Mouse (Mus musculus): Measurements from ENCODE around the gene Luc7l3. TPM values are rescaled to one million over a fixed set of nuclear protein-coding genes. Genes with fewer than 3 reads are reported as not detected.

Luc7l3 gene
- total RNA-seq, 2 experiments from 2014 or later: 110 to 118 TPM

DNA sequence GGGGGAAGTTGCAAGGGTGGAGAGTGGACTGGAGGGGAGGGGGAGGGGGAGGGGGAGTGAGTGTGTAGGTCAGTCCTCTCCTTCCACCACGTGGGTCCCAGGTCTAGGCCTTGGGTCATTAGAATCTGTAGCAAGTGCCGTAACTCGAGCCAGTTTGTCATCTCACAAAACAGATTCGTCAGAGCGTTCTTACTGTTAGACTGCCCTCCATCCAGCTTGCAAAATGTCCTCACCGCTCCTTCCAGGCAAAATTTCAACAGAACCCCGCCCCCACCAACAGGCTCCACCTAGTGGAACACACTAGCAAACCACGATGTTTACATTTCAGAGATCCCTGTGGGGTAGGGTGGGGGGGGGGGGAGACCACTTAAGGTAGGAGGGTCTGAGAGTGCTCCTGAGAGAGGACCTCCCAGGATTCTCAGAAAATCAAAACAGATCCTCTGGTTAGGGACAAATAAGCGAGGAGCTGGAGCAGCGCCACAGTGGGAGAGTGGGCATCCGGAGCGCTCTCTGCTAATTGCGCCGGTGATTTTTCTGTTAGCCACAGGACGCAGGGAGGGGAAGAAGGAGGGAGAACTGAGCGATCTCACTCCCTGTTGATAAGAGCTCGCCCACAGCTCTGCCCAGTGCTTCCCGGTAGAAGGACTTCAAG lies 56.5 kb downstream of the Luc7l3 start:
- peak in 1 of 2 experiments; percentile 52 for DNase-seq (ENCODE audit: low spot score in 2 of 2)

DNA sequence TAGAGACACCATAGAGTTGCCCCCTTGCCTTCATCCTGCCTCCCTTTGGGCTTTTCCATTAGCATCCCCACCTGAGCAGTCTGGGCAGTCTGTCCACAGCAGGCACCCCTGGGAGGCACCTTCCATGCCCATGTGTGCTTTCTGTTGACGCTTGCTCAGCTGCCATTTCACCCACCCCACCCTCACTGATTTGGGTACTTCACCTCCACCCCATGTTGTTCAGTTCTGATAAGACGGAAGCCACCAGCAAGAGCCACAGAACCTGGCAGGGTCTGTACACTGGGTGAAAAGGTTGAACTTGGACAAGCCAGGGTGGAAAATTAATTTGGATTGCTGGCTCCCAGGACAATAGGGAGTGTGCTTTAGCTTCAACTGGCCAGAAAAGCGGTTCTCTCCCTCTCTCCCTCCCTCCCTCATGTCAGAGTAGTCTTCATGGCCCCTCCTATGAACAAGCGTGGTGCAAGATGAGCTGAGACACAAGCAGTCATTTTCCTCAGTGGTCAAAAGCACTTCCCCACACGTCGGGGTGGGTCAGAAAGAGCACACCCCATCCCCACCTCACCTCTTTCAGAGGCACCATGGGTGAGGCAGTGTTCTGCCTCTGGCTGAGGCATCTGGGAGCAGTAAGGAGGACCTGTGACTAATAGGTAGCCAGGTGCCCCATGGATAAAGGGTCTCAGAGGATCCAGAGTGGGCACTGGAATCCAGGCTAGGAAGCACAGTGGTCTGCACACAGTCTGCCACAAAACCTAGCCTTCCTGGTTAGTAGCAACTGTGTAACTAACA lies 60.0 kb downstream of the Luc7l3 start:
- no peak for DNase-seq (ENCODE audit: low spot score in 2 of 2)

GRCm38 (mm10) chr11:94259814-94260213 lies 62.0 kb downstream of the Luc7l3 start:
- no peak for DNase-seq (ENCODE audit: low spot score in 2 of 2)

DNA sequence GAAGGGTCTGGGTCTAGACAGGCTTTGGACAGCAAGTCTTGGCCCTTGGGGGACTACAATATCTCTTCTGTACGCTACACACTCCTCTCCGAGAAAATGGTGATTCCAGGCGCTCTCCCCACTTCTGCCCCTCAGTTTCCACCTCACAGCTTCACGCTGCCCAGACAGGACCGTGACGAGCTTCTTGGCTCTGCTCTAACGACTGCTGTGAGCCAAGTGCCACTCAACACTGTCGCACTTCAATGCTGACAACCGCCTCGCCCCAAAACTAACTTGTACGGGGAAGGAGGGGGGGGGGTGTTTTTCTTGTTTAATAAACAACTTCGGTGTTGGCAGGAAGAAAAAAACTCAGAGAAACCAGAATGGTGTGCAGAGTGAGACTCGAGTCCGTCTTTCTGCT lies 63.8 kb downstream of the Luc7l3 start:
- no peak for DNase-seq (ENCODE audit: low spot score in 2 of 2)

DNA sequence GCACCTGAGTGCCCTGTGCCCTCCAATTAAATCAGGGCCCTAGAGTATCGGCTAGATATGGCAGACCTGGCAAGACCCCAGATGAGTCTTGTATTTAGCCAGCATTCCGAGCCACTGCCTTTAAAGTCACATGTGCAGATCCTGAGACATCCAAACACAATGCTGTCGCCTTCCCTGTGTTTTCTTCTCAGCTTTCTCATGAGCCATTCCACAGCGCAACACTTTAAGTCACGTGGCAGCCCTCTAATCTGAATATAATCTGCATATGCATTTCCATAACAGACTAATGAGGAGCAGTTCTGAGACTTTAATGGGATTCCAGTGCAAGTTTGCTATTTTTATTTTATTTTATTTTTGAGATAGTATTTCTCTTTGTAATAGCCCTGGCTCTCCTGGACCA lies 66.1 kb downstream of the Luc7l3 start:
- DNase-seq (ENCODE audit: low spot score in 2 of 2): no peak

DNA sequence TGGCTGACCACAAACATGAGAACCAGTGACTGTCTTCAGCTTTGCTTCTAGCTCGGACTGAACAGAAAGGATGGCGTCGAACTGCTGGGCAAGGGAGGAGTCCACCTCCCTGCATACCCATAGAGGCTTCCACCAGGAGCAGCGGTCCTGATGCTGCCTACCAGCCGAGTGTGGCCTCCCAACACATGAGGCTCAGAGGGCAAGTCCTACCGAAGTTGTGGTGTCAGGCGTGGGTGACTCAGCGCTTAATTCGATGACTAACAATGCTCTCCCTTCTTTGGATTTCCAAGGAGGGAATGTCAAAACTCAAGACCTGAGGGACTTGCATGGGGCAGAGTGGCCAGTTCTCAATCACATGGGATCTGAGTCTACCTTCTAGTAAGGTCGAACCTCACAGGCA lies 68.1 kb downstream of the Luc7l3 start:
- DNase-seq (ENCODE audit: low spot score in 2 of 2): no peak

- no peak for DNase-seq (ENCODE audit: low spot score in 2 of 2)
Observed at GRCm38 (mm10) chr11:94253156-94253555, 68.6 kb downstream of the Luc7l3 start.

GRCm38 (mm10) chr11:94246789-94247061 lies 75.1 kb downstream of the Luc7l3 start:
- DNase-seq (ENCODE audit: low spot score in 2 of 2): no peak

DNA sequence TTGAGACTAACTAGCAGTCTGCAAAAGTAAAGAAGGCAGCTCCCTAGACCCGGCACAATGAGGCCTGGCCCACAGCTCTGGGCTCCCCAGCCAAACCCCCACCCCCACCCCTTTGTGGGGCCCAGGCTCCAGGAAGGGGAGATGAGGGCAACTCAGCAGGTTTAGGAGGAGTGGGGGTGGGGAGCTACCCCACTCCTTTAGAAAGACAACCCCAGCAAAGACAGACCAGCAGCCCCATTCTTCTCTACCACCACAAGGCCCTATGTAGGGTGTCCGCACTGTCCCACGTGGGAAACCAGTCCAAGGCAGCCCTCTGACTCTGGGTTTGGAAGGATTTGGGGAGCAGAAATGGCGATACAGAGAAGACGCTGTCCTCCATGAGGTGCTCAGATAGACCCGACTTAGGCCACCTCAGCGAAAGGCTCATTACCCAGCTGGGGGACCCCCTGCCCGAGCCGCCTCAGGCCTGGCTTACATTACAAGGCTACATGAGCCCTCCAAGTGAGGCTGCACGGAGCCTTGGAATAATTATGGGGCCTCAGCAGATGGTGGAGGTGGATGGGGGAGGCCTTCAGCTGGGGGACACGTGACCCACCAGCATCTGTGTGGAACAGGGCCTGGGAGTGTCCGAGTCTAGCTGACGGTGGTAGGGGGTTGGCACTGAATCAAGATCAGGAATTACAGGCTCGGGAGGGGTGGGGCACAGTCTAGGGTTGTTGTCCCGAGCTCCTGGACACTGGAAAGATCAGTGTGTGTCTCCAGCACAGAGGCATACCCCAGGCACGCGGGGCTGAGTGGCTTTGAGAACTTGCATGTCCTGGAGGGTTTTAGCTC lies 75.6 kb downstream of the Luc7l3 start, which contains the start of gene Wfikkn2:
Gene Wfikkn2, minus strand, starts transcription at position 51 of the 834 bp plus-strand sequence.
- peak in 1 of 2 experiments; percentile 26 for DNase-seq (ENCODE audit: low spot score in 2 of 2)

DNA sequence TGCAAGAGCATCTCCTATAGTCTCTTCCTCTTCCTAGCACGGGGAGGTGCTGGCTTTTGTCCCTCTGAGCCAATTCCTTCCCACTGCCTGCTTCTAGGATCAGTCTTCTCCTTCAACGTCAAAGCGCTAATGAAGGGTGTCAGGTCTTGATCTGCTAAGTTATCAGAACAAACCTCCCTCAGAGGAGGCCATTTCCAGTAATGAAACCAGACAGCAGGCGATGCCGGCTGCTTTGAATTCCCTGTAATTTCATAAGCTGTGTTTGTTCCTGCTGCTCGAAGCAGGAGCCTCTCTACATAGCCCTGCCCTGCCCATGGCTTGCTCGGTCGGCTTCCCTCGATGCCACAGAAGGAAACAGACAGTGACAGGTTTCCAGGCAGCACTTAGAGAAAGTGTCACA lies 77.4 kb downstream of the Luc7l3 start:
- no peak for DNase-seq (ENCODE audit: low spot score in 2 of 2)

DNA sequence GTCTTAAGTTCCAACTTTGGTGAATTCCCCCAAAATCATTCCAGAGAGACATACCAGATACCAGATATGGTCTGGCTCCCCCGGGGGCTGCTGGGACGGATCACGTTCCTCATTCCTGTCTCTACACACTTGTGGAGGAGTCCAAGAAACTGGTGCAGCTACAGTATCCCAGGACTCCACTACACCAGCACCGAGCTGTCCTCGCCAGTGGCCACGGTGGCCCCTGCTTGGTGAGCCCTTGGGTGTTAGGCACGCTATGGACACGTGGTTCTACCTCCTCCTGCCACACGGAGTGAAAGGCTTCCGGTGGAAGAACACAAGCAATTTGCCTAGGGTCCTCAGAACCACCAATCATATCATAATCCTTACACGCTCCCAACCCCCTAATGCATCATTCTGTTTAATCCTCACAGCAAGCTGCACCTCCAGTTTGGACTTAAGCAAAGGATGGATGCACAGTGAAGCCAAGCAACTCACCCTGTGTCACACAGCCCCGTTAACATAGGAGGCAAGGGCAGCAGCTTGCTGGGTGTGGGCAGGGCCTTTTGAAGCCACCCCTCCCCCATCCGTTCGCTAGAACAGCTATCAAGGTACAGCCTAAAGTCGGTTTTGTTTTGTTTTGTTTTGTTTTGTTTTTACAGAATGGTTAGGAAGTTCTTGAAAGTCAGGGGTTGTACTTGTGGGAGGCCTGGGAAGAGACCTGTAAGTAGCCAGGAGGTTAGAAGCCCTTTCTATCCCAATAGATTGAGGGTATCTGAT lies 78.2 kb downstream of the Luc7l3 start:
- no peak for DNase-seq (ENCODE audit: low spot score in 2 of 2)

GRCm38 (mm10) chr11:94242760-94243421 lies 78.9 kb downstream of the Luc7l3 start:
- no peak for DNase-seq (ENCODE audit: low spot score in 2 of 2)

DNA sequence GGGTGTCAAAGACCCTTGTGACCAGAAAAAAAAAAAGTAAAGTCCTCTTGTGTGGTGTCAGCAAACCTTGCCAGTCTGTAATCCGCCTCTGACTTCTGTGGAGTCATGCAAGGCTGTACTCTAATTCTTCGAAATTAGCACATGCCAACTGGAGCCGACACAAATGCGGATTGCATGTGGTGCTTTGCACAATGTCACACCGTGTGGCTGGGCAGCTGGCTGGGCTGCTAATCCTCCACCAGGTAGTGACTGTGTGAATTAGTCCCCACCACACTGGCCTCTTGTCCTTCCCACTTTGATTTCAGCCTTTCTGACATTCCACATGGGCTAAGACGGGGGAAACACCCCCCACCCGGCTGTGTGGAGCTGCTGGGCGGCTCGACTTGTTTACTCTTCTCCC lies 82.1 kb downstream of the Luc7l3 start:
- no peak for DNase-seq (ENCODE audit: low spot score in 2 of 2)

GRCm38 (mm10) chr11:94238786-94239185 lies 83.0 kb downstream of the Luc7l3 start:
- DNase-seq (ENCODE audit: low spot score in 2 of 2): no peak

Other genes with a start within 250 kb of the Luc7l3 start
- gene Tob1, start 110.5 kb downstream of the Luc7l3 start, total RNA-seq (2021): 10 to 100 TPM; 46.3 to 48.6 TPM
- gene Wfikkn2, start 76.0 kb downstream of the Luc7l3 start, total RNA-seq (2021): under 1 TPM; 0.68 to 0.77 TPM
- not detected for gene Gm21885, start 40.1 kb downstream of the Luc7l3 start, total RNA-seq (2021)
- 100 to 1,000 TPM; 116 to 121 TPM for gene Ankrd40, start 6.0 kb upstream of the Luc7l3 start, total RNA-seq (2021)
- 1 to 10 TPM; 1.4 to 2.4 TPM for gene Abcc3, start 71.0 kb upstream of the Luc7l3 start, total RNA-seq (2021)
- 10 to 100 TPM; 53.2 to 59.2 TPM for gene Cacna1g, start 152.2 kb upstream of the Luc7l3 start, total RNA-seq (2021)
- gene Spata20, start 164.2 kb upstream of the Luc7l3 start, total RNA-seq (2021): under 1 TPM in 1 of 2 experiments, not detected in 1; 0.79 TPM
- 1 to 10 TPM; 2.1 to 2.2 TPM for gene Epn3, start 178.0 kb upstream of the Luc7l3 start, total RNA-seq (2021)
- 1 to 10 TPM; 2.1 to 3.7 TPM for gene Mycbpap, start 199.8 kb upstream of the Luc7l3 start, total RNA-seq (2021)
- 1 to 10 TPM; 8.9 to 9.7 TPM for gene Rsad1, start 227.3 kb upstream of the Luc7l3 start, total RNA-seq (2021)
- gene Chad, start 243.1 kb upstream of the Luc7l3 start, total RNA-seq (2021): under 1 TPM; 0.30 to 0.58 TPM